Mouse (Mus musculus) common myeloid progenitor, adult 5-6 weeks (primary cell): ENCODE measurements at regions not wholly inside any gene's neighbourhood (a gene's known extent, or its start where the extent isn't known, plus 50 kb on each side); places are given as distances from the start of the nearest gene placed in this dataset.

Experiments
- ATAC-seq: replicated peaks from 2 replicates; pipeline ENCODE4 v1.8.0; 2016; ENCODE audit warnings: low read depth, mild to moderate bottlenecking, moderate TSS enrichment, inconsistent platforms; ENCODE audit not compliant: poor library complexity, severe bottlenecking

DNA sequence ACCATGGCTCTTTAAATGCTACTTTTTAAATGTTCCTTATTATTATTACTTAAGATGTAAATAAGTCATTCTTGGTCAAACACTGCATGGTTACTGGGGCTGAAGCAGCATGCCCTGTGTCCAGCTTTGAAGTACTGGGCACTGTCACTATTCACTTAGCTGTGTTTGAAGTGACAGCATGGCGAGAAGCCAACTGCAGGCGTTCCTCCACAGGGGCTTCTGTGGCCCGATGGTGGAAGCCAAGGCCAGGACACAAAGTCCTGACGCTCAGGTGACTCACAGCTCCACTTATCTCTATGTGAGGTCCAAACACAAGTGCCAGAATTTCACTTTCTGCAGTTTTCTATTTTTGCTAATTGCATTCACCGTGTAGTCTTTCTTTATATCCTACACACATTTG lies 65.3 kb downstream of the Cdca7 start:
- ATAC-seq = no peak

DNA sequence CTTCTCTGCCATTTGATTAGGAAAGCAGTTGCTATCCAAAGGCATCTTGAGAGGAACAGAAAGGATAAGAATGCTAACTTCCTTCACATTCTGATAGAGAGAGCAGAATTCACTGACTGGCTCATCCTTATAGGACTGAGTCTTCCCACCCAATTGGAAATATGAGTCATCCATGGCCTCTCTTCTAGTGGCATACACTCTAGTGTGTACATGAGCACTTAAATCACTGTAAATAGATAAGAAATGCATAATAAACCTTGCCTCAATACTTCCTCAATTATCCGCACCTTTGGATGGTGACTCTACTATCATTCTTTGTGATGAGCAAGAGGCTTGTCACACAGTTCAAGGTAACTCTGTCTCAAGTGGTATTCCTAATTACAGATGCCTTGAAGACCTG lies 69.5 kb downstream of the Cdca7 start:
- ATAC-seq = no peak

DNA sequence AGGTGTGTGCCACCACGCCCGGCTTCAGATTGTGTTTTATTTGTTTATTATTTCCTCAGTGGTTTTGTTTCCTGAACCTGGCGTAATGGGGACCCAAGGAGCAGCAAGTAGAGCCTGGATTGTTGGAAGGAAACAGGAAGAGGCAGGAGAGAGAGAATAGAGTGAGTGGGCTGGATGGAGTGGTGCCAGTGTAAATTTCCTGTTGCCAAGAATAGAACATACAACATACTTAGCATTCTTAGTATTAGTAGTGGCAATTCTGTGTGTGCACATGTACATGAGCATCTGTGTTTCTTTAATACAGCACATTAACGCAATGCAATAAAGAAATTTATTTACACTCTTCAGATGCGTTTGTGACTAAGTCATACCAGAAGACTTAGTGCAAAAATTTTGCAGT lies 70.5 kb downstream of the Cdca7 start:
- ATAC-seq = no peak

DNA sequence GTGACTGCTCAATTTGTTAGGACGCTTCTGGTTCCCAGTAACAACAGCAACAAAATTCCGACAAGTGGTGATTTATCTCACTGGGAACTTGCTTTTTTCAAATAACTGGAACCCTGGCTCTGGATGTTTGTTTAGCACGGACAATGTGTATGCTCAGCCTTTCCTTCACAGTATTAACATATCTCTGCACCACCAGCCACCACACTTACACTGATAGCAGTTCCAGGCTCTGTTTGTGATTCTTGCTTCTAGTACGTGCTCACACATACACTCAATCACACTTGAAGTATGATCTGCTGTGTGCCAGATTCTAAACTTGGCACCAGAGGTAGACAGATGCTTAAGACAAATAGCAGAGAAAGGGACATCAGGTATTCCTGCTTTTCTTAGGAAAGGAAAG lies 71.0 kb downstream of the Cdca7 start:
- no peak for ATAC-seq

DNA sequence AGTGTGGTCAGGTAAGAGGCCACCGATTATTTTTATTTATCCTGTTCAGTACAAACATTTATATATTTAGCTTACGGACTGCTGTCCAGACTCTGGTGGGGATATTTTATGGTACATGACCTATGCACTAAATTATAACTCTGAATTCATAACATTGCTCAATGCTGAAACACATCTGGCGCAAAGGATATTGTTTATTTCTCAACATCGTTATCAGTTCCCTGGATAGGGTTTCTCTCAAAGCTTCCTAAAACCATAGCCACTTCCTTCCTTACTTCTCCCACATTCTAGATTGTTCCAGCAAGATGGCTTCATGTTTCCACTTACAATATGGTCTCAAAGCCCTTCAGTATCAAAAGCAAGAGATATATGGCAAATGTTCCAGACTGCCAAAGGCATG lies 75.3 kb downstream of the Cdca7 start:
- no peak for ATAC-seq

DNA sequence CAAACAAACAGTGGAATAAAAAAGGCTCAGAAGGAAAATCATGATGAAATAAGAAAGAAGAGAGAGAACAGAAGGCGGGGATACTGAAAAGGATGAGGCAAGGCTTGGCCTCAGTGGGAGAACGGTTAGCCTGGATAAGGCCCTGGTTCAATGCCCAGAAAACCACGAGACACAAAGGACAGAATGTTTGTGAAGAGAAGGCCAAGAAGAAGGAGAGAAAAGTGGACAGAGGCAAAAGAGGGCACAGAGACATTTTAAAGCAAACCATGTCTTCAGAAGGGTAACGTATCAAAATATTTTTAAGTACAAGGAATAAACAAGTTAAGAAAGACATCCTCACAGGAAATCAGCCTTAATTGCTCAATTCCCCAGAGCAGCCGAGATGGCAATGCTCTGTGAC lies 78.6 kb downstream of the Cdca7 start:
- no peak for ATAC-seq

DNA sequence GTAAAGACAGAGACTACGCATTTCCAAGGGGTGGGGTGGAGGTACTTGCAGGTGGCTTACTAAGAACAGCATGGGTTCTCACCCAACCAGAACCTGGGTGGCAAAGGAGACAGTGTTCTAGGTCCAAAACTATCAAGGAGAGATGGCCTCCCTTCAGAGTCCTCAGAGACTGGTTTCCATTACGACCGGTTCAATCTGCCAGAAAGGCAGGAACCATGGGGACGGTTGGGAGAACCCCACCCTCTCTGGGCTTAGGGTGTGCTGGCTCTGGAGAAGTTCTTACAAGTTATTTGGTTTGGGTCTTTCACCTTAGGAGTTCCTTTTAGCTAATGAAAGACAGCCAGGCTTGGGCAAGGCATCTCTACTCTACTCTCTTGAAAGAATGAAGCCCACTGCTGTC lies 79.2 kb downstream of the Cdca7 start:
- no peak for ATAC-seq

DNA sequence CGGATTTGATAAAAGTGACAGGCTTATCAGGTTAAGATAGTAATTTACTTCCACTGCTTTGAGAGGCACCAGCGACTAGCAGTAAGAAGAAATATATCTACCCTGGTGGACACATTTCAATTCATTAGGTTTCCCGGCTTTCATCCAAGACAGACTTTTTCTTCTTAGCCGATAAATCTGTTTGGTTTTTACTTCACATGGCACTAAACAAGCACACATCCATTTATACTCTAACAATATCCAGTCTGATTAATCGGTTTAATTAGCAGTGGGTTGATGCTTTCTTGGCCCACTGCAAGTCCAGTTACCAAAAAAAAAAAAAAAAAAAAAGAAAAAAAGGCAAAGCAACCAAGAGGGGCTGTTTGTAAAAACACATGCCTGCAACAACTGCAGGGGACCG lies 79.6 kb downstream of the Cdca7 start:
- ATAC-seq = no peak

DNA sequence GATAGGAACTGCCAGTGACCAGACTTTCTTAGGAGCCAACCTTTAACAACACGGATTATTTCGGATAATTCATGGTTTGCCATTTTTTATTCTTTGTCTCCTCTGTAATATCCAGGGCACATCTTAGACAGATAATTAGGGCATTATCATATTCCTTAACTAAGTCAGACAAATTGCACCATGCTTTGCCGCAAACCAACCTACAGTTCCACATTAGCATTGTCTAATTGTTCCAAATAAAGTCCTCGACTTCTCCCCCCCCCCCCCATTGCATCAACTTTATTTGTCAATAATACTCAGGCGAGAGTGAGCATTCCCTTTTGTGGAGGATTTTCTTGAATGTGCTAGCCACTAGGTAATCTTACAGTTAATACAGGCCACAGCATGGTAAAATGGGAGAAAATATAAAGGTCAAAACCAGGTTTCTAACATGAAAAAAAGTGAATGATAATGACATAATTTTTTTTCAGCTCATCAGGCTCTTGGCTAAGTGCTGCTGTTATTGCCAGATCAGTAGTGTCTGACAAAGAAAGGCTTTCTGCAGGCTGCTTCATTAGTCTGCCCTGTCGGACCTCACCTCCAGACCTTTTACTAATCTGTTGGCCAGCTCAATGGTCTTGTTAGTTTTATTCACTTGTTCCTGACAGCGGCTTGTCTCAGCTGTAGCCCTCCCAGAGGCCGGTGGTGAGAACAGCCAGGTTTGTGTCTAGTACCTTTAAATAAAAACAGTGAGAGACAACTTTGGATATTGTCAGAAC lies 80.3 kb downstream of the Cdca7 start:
- ATAC-seq = no peak

DNA sequence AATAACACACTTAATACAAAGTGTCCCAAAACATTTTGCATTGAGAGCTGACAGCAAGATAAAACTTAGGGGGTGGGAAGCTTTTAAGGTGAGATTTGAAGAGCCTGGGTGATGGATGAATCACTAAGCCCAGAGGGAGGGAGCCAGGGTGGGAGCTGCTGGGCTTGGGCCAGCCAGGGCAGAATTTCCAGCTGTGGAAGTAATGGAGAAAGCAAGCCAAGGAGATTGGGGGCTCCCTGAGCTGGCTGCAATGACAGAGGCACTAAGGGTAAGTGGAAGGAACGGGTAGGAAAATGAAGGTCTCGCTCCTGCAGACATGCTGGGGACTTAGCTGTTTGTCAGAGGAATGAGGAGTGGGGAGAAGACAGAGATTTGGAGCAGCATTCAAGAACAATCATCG lies 81.2 kb downstream of the Cdca7 start:
- no peak for ATAC-seq

DNA sequence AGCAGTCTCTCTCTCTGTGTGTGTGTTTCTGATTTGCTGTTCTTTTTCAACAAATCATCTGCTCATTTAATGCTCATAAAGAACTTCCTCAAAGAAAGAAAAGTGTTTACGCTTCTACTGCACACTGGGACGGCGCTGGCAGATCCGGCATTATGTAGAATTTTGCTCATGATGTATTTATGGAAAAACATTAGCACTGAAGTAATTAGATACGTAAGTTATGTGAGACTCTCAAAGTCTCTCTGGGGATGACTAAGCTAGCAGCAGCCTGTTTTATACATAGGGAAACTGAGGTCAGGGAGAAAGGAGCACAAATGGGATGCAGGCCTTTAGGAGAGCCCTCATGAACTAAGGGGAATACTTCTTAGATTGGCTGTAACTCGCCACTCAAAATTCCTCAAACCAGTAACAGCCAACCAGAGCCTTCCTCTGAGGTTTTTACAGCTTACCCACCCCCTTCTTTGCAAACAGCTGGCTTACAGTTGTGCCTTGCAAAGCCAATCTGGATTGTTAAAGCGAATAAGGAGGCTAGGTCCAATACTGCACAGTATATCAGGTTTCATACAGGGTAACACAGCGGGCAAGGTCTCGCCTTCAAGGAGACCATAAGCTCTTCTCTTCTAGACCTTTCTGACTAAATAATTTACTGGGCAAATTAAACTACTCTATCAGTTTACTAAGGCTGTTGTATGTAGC lies 81.8 kb downstream of the Cdca7 start:
- ATAC-seq = no peak

DNA sequence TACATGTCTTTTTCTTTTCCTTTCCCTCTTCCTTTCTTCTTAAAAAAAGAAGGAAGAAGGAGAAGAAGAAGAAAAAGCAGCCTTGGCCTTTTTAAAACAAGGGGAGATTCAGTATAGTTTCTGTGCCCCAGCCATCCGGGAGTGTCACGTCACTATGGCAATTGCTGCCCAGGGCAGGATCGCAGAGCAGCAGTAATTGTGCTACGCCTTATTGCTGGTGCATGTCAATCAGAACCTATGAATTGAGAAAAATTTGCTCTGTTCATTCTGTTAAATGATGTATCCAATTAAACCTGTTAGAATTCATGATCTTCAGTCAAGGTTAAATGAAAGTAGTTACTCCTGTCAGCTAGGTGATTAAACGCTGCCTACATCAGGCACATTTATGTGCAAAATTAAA lies 85.4 kb downstream of the Cdca7 start:
- no peak for ATAC-seq

DNA sequence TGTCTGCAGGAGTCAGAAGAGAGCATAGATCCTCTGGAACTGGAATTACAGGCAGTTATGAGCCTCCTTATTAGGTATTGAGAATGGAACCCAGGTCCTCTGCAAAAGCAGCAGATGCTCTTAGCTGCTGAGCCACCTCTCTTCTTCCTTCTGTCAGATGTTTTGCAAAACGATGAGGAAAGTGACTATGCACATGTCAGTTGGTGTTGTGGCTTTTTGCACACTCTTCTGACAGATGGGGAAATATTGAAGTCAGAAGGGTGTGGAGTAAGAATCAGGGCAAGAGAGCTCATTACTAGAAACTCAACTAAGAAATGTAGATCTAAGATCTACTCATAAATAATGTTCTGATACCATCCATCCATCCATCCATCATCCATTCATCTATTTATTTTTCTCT lies 102.4 kb downstream of the Cdca7 start:
- ATAC-seq = no peak

DNA sequence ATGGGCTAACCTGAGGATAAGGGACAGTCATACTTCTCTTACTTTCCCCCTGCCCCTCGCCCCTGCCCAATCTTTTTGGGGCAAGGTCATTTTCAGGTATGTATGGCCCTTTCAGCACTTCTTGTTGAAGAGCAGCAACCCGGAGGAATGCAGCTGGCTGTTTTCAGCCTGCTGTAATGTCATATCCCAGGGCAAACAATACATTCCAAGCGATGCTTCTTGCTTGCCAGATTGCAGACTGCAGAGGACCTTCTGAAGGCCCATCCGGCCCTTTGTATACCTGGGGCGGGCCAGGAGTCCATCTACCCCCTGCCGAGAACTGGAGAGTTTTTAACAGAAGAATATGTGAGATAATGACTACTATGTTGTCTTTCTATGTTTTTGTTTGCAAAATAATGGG lies 105.2 kb downstream of the Cdca7 start:
- ATAC-seq = no peak

DNA sequence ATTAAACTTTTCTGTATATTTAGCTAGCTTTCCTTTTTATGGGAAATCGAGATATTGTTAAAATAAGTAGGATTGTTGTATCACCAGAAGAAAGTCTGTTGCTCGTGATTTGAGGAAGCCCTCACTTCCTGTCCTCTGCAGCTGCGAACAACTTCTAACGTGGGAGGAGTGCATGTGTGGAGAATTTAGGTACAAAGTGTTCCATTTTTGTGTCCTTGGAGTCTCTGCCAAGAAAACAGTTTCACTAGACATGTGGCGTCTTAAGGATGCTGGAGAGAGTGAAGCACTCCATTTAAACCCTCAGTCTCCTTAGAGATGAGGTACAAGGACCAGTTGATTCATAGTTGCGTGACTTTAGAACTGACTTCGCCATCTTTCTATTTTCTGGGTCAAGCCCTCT lies 112.9 kb downstream of the Cdca7 start:
- no peak for ATAC-seq

DNA sequence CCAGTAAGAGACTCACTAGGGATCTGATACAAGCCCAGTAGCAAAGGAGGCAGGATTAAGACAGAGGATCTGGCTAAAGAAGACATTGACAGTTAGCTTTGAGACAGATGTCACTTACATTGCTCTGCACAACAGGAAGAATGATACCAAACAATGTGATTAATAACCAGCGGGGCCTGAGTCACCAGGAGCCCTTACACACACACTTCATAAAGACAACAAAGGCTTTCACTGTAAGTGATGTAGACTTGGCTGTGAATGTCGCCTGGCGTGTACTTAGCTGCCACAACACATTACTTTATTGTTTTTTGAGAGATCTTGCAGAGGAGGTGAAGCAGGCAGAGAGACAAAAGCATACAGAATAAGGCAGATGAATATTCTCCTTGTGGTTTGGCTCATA lies 116.1 kb downstream of the Cdca7 start:
- no peak for ATAC-seq

DNA sequence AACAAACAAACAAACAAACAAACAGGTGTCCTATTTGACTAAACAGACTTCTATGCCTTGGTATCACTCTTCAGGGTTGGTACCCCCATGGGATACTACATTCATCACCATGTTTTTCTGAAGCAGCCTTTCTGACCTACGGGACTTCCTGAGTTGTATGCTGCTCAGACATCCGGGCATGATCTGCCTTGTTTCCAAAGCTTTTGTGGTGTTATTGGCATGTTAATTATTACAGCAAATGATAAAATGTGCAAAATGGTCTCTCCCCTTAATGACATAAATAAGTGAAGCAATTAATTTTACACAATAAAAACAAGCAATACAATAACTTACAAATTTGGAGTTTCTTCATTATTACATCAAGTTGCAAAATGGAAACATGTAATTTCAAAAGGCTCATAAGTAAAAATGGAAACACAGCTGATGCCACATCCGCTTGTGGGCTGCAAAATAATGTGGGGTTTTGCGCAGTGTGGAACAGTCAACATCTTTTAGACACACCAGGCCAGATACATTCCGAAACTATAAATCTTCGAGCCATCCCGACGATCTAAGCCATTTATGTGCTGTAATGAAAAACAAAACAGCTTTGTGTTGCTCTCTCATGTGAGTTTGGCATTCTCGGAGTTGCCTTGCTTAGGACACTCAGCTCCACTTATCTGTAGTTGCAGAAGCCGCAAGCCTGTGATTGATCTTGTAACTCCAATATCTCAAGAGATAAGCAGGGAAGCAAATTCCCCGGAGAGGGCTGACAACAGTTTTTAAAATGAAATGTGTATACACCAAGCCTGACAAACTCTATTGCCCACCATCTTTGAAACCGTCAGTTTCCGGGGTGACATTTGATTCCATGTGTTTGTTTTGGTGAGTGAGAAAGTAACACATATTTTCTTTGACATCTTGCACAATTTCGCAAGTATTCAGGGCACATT lies 121.3 kb downstream of the Cdca7 start:
- ATAC-seq = no peak

DNA sequence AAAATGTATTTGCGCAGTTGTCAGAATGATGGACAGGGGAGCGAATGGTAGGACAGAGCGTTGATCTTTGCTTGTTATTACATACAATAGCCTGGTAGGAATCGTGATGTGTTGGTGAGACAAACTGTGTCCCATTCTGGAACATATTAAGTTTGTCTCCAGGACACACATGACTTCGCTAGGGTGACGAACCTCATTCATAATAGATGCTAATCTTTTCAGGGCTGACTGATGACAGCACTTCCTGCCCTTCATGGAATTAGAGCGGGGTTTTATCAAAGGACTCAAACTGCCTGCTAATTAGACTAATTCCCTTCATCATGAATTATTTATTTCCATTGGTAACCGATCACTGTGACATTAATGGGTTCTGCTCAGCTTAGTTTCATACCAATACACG lies 122.0 kb downstream of the Cdca7 start:
- no peak for ATAC-seq

DNA sequence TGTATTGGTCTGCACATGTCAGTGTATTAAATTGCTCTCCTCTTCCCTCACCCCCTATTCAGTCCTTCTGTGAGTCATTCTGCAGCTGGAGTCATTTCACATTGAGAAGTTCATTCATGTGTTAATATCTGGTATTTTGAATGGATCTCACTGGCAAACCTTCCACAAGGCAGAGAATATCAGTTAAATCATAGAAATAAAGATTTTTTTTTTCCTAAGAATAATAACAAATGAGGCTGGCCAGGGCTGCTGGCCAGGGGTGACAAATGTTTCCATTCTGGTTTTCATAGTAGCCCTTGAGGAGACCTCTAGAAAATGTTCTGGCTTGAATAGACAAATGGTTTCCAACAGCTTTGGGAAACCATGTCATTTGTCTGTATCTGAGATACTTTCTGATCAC lies 124.8 kb downstream of the Cdca7 start:
- no peak for ATAC-seq

DNA sequence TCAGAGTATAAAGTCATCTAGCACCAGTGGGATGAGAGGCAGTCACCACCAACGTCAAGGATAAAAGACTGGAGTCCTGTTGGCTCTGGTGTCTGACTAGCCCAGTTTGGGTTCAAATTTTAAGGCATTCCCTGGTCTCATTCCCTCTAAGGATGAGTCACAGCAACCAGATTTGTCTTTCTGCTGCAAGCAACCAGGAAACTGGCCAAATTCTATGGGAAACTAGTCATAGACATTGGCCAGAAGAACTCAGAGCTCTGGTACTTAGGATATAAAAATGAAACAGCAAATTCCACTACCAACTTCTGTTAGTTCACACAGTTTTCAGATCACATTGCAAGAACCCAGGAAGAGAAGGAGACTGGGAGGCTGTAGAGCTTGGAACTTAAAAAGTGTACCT lies 126.2 kb downstream of the Cdca7 start:
- no peak for ATAC-seq

DNA sequence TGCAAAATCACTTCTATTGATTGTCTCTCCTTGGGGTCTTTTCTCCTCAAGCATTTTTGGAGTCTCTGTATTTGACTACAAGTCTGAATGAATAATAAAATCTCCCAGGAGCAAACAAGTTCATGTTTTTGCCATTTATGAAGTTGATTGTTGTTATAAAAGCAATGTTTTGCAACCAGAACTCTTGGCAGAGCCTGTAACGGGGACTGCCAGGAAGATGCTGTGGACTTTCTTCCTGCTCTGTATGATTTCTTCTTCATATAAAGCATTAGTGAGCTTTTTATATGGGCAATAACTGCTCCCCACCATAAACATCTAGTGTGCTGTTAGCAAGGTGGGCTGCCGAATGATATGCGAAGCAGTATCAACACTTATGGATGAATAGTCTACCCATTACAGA lies 136.3 kb downstream of the Cdca7 start:
- ATAC-seq = no peak
